Mouse (Mus musculus): Measurements from ENCODE around the gene Pfkfb2. TPM values are rescaled to one million over a fixed set of nuclear protein-coding genes. Genes with fewer than 3 reads are reported as not detected.

Pfkfb2 gene
- polyA plus RNA-seq, 1 experiment from 2014 or later, result 9.5 TPM

- peaks cover 12% of the 10 kb centered on the region for H3K4me1 ChIP-seq (ENCODE audit: control insufficient read depth, insufficient read depth, low read length)
- H3K27ac ChIP-seq (ENCODE audit: low read depth, low read length), result peak overlapping the region; percentile 10
- peak overlapping the region; percentile 83 for H3K9ac ChIP-seq (ENCODE audit: low read length)
- no peak for ATAC-seq (ENCODE audit: low FRiP score)
- H3K4me2 ChIP-seq, result peak overlapping the region; percentile 89
- peak; percentile 92 for DNase-seq (ENCODE audit: low spot score, missing footprints)
- H3K4me3 ChIP-seq (ENCODE audit: low read depth, low read length), result peak overlapping the region; percentile 71
- H3K36me3 ChIP-seq (ENCODE audit: control insufficient read depth, insufficient read depth, low read length), result no peaks in the 10 kb centered on the region
- 0% methylated on average over 3 of the region's 3 CpGs for WGBS
- no peaks in the 10 kb centered on the region for H3K9me3 ChIP-seq (ENCODE audit: control insufficient read depth, low read length)
- no peaks in the 10 kb centered on the region for H3K27me3 ChIP-seq (ENCODE audit: control insufficient read depth, insufficient read depth, low read length)
Observed at GRCm38 (mm10) chr1:130716218-130716512, 12.9 kb downstream of the Pfkfb2 start.

GRCm38 (mm10) chr1:130715561-130716217, 13.4 kb downstream of the Pfkfb2 start, which contains the start of gene Gm29427:
Gm29427 (minus strand) TSS chr1:130715799.
- Histone ChIP-seq H3K36me3 (ENCODE audit: control insufficient read depth, insufficient read depth, low read length) (no peaks in the 10 kb centered on the region), H3K27ac (ENCODE audit: low read depth, low read length) (peak within 1 kb of the TSS; percentile 10), H3K27me3 (ENCODE audit: control insufficient read depth, insufficient read depth, low read length) (no peaks in the 10 kb centered on the region), H3K4me1 (ENCODE audit: control insufficient read depth, insufficient read depth, low read length) (peaks cover 12% of the 10 kb centered on the region), H3K9me3 (ENCODE audit: control insufficient read depth, low read length) (no peaks in the 10 kb centered on the region), H3K9ac (ENCODE audit: low read length) (peak within 1 kb of the TSS; percentile 83), H3K4me3 (ENCODE audit: low read depth, low read length) (peak within 1 kb of the TSS; percentile 71), H3K4me2 (peak within 1 kb of the TSS; percentile 89)
- under 1% methylated on average over 35 of the region's 38 CpGs for WGBS
- ATAC-seq (ENCODE audit: low FRiP score) (peak; percentile 90), DNase-seq (ENCODE audit: low spot score, missing footprints) (peak; percentile 98)

- ATAC-seq (ENCODE audit: low FRiP score) (no peak), DNase-seq (ENCODE audit: low spot score, missing footprints) (peak; percentile 26)
- Histone ChIP-seq H3K4me1 (ENCODE audit: control insufficient read depth, insufficient read depth, low read length) (peaks cover 12% of the 10 kb centered on the region), H3K9ac (ENCODE audit: low read length) (no peak overlapping the region), H3K27me3 (ENCODE audit: control insufficient read depth, insufficient read depth, low read length) (no peaks in the 10 kb centered on the region), H3K36me3 (ENCODE audit: control insufficient read depth, insufficient read depth, low read length) (no peaks in the 10 kb centered on the region), H3K4me3 (ENCODE audit: low read depth, low read length) (no peak overlapping the region), H3K27ac (ENCODE audit: low read depth, low read length) (no peak overlapping the region), H3K9me3 (ENCODE audit: control insufficient read depth, low read length) (no peaks in the 10 kb centered on the region), H3K4me2 (no peak overlapping the region)
- WGBS, result 74% methylated on average over 4 of the region's 4 CpGs
Observed at GRCm38 (mm10) chr1:130714046-130714445, 15.0 kb downstream of the Pfkfb2 start.

DNA sequence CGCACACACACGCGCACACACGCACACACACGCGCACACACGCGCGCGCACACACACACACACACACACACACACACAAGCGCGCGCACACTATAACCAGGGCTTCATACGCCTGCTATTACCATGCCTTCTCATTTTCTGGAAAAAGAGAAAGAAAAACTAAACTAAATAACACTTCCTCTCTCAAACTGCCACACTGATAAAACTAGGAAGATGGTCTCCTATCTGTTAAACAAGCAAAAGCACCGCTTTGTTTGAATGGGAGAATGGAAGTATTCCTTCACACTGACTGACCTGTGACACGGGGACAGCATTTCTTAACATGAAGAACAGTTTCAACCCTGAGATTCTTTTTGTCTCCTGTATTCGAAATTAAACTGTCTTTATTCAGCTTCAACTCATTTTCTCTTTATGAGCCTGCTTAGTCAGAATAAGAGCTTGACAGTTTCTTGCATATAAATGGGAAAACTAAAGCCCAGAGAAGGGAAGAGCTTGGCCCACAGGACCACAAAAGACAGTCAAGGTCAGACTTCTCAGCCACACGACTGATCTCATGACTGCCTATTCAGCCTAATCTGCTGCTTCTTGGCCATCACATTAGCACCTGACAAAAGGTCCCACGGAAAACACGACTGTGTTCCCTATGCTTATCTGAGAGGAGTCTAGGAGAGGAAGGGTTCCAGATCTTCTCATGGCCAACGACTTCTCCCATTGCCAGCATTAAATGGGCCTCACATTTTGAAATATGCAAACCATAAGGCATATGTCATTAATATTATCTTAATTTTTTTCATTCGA, 18.6 kb downstream of the Pfkfb2 start:
- no peak overlapping the region for H3K9ac ChIP-seq (ENCODE audit: low read length)
- no peak overlapping the region for H3K4me3 ChIP-seq (ENCODE audit: low read depth, low read length)
- no peaks in the 10 kb centered on the region for H3K36me3 ChIP-seq (ENCODE audit: control insufficient read depth, insufficient read depth, low read length)
- no peak for DNase-seq (ENCODE audit: low spot score, missing footprints)
- H3K4me2 ChIP-seq, result no peak overlapping the region
- H3K4me1 ChIP-seq (ENCODE audit: control insufficient read depth, insufficient read depth, low read length), result no peaks in the 10 kb centered on the region
- WGBS, result 89% methylated on average over 22 of the region's 22 CpGs
- H3K9me3 ChIP-seq (ENCODE audit: control insufficient read depth, low read length), result no peaks in the 10 kb centered on the region
- H3K27me3 ChIP-seq (ENCODE audit: control insufficient read depth, insufficient read depth, low read length), result no peaks in the 10 kb centered on the region
- no peak overlapping the region for H3K27ac ChIP-seq (ENCODE audit: low read depth, low read length)
- ATAC-seq (ENCODE audit: low FRiP score), result no peak

- Histone ChIP-seq H3K27ac (ENCODE audit: low read depth, low read length) (no peak overlapping the region), H3K4me1 (ENCODE audit: control insufficient read depth, insufficient read depth, low read length) (no peaks in the 10 kb centered on the region), H3K4me3 (ENCODE audit: low read depth, low read length) (no peak overlapping the region), H3K36me3 (ENCODE audit: control insufficient read depth, insufficient read depth, low read length) (peaks cover 4% of the 10 kb centered on the region), H3K27me3 (ENCODE audit: control insufficient read depth, insufficient read depth, low read length) (no peaks in the 10 kb centered on the region), H3K9ac (ENCODE audit: low read length) (no peak overlapping the region), H3K9me3 (ENCODE audit: control insufficient read depth, low read length) (no peaks in the 10 kb centered on the region), H3K4me2 (no peak overlapping the region)
- 72% methylated on average over 2 of the region's 2 CpGs for WGBS
- ATAC-seq (ENCODE audit: low FRiP score), result no peak
- no peak for DNase-seq (ENCODE audit: low spot score, missing footprints)
Observed at GRCm38 (mm10) chr1:130703613-130704012, 25.4 kb downstream of the Pfkfb2 start.

DNA sequence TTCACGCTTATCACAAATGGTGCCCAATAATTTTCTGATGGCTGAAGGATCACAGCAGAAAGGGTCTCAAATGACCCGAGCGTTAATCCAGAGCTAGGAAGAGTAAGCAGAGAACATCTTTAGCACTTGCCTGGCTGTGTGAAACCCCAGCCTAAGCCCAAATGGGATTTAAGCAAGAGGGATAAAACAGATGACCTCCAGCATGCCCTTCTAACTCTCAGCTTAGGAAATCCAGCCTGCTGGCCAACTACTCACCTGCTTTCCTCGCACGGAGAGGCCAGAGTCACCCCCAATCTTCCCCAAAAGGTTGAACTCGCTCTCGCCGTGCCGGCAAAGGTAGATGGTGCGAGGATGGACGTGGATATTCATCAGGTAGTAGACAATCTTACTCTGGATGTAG, 27.1 kb downstream of the Pfkfb2 start:
- no peaks in the 10 kb centered on the region for H3K27me3 ChIP-seq (ENCODE audit: control insufficient read depth, insufficient read depth, low read length)
- no peak for ATAC-seq (ENCODE audit: low FRiP score)
- peaks cover 4% of the 10 kb centered on the region for H3K36me3 ChIP-seq (ENCODE audit: control insufficient read depth, insufficient read depth, low read length)
- 94% methylated on average over 11 of the region's 11 CpGs for WGBS
- H3K27ac ChIP-seq (ENCODE audit: low read depth, low read length), result no peak overlapping the region
- H3K4me1 ChIP-seq (ENCODE audit: control insufficient read depth, insufficient read depth, low read length), result no peaks in the 10 kb centered on the region
- no peak overlapping the region for H3K9ac ChIP-seq (ENCODE audit: low read length)
- no peak for DNase-seq (ENCODE audit: low spot score, missing footprints)
- H3K4me3 ChIP-seq (ENCODE audit: low read depth, low read length), result no peak overlapping the region
- H3K9me3 ChIP-seq (ENCODE audit: control insufficient read depth, low read length), result no peaks in the 10 kb centered on the region
- H3K4me2 ChIP-seq, result no peak overlapping the region

- Histone ChIP-seq H3K4me1 (ENCODE audit: control insufficient read depth, insufficient read depth, low read length) (no peaks in the 10 kb centered on the region), H3K4me3 (ENCODE audit: low read depth, low read length) (no peak overlapping the region), H3K9me3 (ENCODE audit: control insufficient read depth, low read length) (no peaks in the 10 kb centered on the region), H3K27me3 (ENCODE audit: control insufficient read depth, insufficient read depth, low read length) (no peaks in the 10 kb centered on the region), H3K4me2 (no peak overlapping the region), H3K9ac (ENCODE audit: low read length) (no peak overlapping the region), H3K27ac (ENCODE audit: low read depth, low read length) (no peak overlapping the region), H3K36me3 (ENCODE audit: control insufficient read depth, insufficient read depth, low read length) (peaks cover 4% of the 10 kb centered on the region)
- ATAC-seq (ENCODE audit: low FRiP score) (no peak), DNase-seq (ENCODE audit: low spot score, missing footprints) (no peak)
- 93% methylated on average over 10 of the region's 10 CpGs for WGBS
Observed at GRCm38 (mm10) chr1:130699937-130700633, 29.0 kb downstream of the Pfkfb2 start.

- H3K27ac ChIP-seq (ENCODE audit: low read depth, low read length), result no peak overlapping the region
- no peak for ATAC-seq (ENCODE audit: low FRiP score)
- peaks cover 4% of the 10 kb centered on the region for H3K36me3 ChIP-seq (ENCODE audit: control insufficient read depth, insufficient read depth, low read length)
- H3K9me3 ChIP-seq (ENCODE audit: control insufficient read depth, low read length), result no peaks in the 10 kb centered on the region
- H3K9ac ChIP-seq (ENCODE audit: low read length), result no peak overlapping the region
- H3K4me1 ChIP-seq (ENCODE audit: control insufficient read depth, insufficient read depth, low read length), result no peaks in the 10 kb centered on the region
- WGBS, result 96% methylated on average over 5 of the region's 5 CpGs
- no peak for DNase-seq (ENCODE audit: low spot score, missing footprints)
- no peak overlapping the region for H3K4me3 ChIP-seq (ENCODE audit: low read depth, low read length)
- no peaks in the 10 kb centered on the region for H3K27me3 ChIP-seq (ENCODE audit: control insufficient read depth, insufficient read depth, low read length)
- H3K4me2 ChIP-seq, result no peak overlapping the region
Observed at GRCm38 (mm10) chr1:130698601-130699000, 30.5 kb downstream of the Pfkfb2 start.

- Histone ChIP-seq H3K4me1 (ENCODE audit: control insufficient read depth, insufficient read depth, low read length) (no peaks in the 10 kb centered on the region), H3K27me3 (ENCODE audit: control insufficient read depth, insufficient read depth, low read length) (no peaks in the 10 kb centered on the region), H3K9ac (ENCODE audit: low read length) (no peak overlapping the region), H3K9me3 (ENCODE audit: control insufficient read depth, low read length) (no peaks in the 10 kb centered on the region), H3K4me2 (no peak overlapping the region), H3K4me3 (ENCODE audit: low read depth, low read length) (no peak overlapping the region), H3K27ac (ENCODE audit: low read depth, low read length) (no peak overlapping the region), H3K36me3 (ENCODE audit: control insufficient read depth, insufficient read depth, low read length) (no peaks in the 10 kb centered on the region)
- no peak for DNase-seq (ENCODE audit: low spot score, missing footprints)
- ATAC-seq (ENCODE audit: low FRiP score), result no peak
- 35% methylated on average over 1 of the region's 1 CpGs for WGBS
Observed at GRCm38 (mm10) chr1:130683905-130684304, 45.1 kb downstream of the Pfkfb2 start.
